Mouse (Mus musculus) retina, adult 2 months (tissue): ENCODE data around the gene B020031M17Rik.
"Not testable (repeated sequence)": the region's sequence is repeated elsewhere in the genome, so short reads cannot be mapped to it uniquely, and the experiment has no call there.

Experiments
- DNase-seq: peaks from one replicate; pipeline ENCODE4 v3.0.0-alpha.2; 2012; ENCODE audit warnings: low read depth, low spot score

The B020031M17Rik gene

DNA sequence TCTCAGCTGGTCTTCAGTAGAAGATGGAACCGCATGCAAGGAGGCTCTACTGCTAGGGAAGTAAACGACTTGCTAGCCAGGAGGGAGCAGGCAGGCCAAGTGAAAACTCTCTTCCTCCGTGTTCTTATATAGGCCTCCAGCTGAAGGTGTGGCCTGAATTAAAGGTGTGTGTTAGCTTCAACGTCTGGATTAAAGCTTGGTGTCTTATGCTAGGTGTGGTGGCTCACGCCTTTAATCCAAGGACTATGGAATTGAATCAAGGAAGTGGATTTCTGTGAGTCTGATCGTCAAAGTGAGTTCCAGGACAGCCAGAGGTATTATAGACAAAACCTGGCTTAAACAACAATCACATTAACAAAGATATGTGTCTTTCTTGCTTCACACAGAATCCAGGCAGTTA, at the start of gene B020031M17Rik:
TSS of gene B020031M17Rik (minus strand) at position 101 of the 400 bp plus-strand sequence.
- not testable (repeated sequence) for DNase-seq

DNA sequence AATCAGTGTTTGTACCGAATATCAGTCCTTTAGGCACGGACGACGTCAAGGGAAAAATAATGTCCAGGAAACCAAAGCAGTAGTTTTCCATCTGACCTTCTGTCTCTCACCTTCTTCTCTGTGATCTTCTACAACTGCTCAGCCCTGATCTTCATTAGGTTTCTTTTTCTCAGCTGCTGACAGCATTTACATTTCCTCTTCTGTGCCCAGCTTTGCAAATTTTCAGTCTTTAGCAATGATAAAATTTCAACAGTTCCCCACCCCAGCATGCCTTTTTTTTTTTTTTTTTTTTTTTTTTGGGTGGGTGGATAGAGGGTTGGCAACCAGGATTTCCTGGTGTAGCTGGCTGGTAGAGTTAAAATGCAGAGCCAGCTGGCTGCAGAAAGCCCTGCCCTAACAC, 48.6 kb upstream of the B020031M17Rik start:
- not testable (repeated sequence) for DNase-seq

GRCm38 (mm10) chr13:119998442-119999086, 48.0 kb upstream of the B020031M17Rik start:
- DNase-seq = not testable (repeated sequence)

DNA sequence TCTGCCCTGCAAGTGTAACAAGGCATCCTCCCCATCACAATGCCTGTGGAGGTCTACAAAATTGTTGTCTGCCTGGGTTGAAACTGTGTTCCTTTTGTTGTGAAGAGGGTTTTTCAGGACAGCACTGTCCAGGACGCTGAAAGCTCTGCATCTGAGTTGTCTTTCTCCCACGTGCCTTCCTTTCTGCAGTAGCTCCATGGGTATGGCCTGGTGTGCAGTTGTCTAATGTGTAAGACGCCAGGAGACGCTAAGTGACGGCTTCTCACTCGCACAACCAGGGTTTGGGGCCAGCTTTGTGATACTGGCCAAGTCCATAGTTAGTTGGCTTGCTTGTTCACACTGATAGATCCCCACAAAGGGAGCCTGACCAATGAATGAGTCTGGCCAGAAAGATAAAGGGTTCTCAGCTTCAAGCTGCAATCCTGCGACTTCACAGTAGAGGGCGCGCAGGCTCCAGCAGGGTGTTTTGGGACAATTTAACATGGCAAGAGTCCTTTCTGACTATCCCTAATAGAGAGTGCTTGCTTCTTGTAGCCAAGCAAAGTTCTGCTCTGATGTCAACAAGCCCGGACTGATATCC, 41.4 kb upstream of the B020031M17Rik start:
- DNase-seq = not testable (repeated sequence)

DNA sequence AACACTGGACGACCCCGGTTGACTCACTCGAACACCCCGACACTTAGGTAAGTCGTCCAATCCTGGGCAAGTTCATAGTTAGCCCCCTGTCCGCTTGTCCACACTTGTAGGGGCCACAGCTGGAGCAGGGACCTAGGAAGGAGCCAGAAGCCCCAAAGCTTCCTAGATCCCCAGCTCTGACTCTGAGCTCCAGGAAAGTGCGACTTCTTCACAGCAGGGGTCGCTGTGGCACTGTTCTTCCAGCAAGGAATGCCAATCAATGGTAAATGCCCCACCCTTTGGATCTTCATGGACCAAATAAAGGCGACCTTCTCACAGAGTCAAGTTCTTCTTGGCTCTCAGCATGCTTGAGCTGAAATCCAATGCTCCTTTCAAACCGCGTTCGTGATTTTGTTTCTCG, 40.7 kb upstream of the B020031M17Rik start:
- DNase-seq = not testable (repeated sequence)

GRCm38 (mm10) chr13:119969163-119969562, 18.6 kb upstream of the B020031M17Rik start:
- DNase-seq = not testable (repeated sequence)

- DNase-seq = not testable (repeated sequence)
Observed at GRCm38 (mm10) chr13:119968193-119968592, 17.6 kb upstream of the B020031M17Rik start.

- DNase-seq = not testable (repeated sequence)
Observed at GRCm38 (mm10) chr13:119965968-119966367, 15.4 kb upstream of the B020031M17Rik start.

DNA sequence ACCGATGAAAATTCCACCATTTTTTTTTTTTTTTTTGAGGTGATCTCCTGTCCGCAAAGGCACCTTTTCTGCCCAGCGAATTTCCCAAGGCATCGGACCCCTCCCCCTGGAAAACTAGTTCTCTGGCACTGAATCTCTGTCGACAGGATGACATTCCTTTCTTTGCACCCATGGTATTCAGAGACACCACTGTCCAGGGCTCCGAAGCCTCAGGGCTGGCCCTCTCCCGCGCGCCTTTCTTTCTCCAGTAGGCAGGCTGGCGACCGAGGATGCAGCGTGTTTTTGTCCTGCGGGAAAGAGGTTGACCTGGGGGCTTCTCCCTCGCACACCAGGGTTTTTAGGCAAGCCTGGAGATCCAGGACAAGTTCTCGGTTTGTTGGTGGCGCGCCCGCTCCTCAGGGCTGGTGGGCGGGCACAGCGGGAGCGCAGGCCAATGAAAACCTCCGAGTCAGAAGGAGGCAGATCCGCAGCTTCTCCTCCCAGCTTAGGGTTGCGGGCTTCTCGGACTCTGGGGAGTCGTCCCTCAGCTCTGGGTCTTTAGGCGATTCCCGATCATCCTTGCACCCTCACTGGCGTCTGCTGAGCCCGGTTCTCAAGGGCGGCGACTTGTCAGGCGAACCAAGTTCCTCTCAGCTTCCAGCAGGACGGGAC, 14.8 kb upstream of the B020031M17Rik start:
- not testable (repeated sequence) for DNase-seq

GRCm38 (mm10) chr13:119962856-119963255, 12.2 kb upstream of the B020031M17Rik start:
- DNase-seq = not testable (repeated sequence)

DNA sequence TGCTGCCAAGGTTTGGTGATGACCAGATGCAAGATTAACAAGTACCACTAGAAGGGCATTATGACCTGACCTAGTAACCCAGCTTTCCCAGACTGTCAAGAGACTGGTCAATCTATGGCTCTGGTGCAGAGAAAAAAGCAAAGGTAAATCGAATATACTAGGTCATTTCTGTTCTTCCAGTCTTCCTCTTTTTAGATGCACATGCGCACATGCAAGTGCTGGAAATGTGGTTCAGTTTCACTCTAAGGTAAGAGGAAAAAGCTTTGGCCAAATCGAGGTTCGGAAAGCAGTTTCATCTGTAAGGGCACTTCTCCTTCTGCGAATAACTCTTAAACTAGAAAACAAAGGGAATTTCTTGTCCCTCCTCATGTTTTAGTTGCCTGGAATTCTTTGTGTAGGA, 5.0 kb upstream of the B020031M17Rik start:
- not testable (repeated sequence) for DNase-seq

DNA sequence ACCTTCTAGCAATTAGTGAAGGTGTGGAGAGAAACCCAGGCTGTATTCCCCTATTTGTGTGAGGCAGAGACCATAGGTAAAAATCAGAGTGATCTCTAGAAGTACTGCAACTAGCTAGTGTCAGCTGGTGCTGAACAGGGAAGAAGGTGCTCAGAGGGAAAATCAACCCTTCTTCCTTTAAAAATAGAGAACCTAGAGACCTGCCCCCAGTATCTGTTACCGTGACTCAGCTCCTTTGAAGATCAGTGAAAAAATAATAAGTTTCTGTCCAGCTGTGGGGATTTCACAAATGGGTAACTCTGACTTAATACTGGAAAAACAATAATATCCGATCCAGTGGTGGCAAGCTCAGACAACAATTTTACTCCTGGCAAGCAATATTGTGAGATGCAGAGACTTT, 4.5 kb upstream of the B020031M17Rik start:
- DNase-seq = not testable (repeated sequence)

DNA sequence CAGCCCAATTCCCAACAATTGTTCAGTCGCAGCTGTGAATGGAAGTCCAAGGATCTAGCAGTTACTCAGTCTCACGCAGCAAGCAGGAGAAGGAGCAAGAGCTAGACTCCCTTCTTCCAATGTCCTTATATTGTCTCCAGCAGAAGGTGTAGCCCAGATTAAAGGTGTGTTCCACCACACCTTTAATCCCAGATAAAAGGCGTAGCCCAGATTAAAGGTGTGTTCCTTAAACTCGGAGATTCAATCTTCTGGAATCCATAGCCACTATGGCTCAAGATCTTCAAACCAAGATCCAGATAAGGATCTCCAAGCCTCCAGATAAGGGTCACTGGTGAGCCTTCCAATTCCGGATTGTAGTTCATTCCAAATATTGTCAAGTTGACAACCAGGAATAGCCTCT, 21.4 kb downstream of the B020031M17Rik start, which contains the start of gene Gm21761:
TSS of gene Gm21761 (minus strand) at position 101 of the 400 bp plus-strand sequence.
- not testable (repeated sequence) for DNase-seq

GRCm38 (mm10) chr13:119924597-119925340, 25.8 kb downstream of the B020031M17Rik start:
- not testable (repeated sequence) for DNase-seq

- DNase-seq = not testable (repeated sequence)
Observed at GRCm38 (mm10) chr13:119916966-119917722, 33.5 kb downstream of the B020031M17Rik start.

DNA sequence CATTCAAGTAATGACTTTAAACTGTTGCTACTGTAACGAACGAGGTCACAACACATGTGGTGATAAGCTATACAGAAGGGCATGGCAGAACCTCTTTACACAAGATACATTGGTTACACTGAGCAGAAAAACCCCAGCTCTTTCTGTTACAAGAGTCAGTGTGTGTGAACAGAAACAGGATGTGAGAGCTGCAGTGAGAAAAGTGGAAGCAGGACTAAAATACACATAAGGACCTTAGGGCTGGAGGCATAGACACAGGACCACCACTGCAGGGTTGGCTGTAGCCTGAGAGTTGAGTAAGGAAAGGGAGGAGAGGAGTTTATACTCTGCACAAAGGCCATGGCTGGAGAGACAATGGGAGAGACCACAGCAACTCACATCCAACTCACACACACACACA, 34.2 kb downstream of the B020031M17Rik start:
- DNase-seq = not testable (repeated sequence)
